Mouse (Mus musculus): Measurements from ENCODE around the gene Riox1.
"Not testable (repeated sequence)": the region's sequence is repeated elsewhere in the genome, so short reads cannot be mapped to it uniquely, and the experiment has no call there.

The Riox1 gene

GRCm38 (mm10) chr12:83949776-83950492 is 474 bp upstream of the Riox1 start:
- DNase-seq = no peak

DNA sequence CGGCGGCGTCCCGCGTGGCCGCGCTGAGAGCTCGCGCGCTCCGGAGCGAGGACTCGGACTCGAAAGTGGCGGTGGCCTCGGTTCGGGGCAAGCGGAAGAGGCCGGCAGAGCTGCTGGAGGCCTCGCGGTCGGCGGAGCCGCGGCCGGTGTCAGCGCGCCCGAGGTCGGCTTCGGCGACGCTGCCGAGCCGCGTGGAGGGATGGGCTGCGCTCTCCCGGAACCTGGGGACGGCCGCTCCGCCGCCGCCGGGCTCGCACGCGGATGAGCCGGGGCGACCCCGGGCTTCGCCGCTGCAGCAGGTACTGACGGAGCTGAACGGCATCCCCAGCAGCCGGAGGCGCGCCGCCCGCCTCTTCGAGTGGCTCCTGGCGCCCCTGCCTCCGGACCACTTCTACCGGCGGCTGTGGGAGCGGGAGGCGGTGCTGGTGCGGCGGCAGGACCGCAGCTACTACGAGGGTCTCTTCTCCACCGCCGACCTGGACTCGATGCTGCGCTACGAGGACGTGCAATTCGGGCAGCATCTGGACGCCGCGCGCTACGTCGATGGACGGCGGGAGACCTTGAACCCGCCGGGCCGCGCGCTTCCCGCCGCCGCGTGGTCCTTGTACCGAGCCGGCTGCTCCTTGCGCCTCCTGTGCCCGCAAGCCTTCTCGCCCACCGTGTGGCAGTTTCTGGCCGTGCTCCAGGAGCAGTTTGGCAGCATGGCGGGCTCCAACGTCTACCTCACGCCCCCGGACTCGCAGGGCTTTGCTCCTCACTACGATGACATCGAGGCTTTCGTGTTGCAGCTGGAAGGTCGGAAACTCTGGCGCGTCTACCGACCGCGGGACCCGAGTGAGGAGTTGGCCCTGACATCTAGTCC is 663 bp downstream of the Riox1 start:
- peak; percentile 70 for DNase-seq

DNA sequence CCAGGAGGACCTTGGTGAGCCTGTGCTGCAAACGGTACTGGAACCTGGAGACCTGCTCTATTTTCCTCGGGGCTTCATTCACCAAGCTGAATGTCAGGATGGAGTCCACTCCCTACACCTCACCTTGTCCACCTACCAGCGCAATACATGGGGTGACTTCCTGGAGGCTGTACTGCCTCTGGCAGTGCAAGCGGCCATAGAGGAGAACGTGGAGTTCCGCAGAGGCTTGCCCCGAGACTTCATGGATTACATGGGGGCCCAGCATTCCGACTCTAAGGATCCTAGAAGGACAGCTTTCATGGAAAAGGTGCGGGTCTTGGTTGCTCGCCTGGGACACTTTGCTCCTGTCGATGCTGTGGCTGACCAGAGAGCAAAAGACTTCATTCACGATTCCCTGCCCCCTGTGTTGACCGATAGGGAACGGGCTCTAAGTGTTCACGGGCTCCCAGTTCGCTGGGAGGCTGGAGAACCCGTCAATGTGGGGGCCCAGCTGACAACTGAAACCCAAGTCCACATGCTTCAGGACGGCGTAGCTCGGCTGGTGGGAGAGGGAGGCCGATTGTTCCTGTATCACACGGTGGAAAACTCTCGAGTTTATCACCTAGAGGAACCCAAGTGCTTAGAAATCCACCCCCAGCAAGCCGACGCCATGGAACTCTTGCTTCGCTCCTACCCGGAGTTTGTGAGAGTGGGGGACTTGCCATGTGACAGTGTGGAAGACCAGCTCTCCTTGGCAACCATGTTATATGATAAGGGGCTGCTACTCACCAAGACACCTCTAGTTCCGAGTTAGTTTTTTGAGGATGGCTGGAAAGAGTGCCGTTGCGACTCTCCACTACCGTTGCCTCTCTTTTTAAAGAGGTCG is 1.5 kb downstream of the Riox1 start:
- DNase-seq = no peak

DNA sequence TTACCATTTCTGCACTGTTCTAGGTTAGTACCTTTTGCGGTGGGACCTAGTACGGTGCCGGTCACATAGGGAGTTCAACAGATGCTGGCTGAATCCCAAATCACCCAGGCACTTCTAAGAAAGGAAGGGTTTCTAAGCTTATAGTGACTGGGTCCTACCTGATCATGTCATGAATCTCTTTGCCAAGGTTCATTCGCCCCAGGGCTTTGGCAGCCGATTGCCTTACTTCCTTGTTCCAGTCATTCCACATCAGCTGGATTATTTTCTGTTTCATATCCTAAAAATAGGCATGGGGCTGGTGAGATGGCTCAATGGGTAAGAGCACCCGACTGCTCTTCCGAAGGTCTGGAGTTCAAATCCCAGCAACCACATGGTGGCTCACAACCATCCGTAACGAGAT is 7.9 kb downstream of the Riox1 start:
- no peak for DNase-seq

GRCm38 (mm10) chr12:83965235-83965634 is 14.8 kb downstream of the Riox1 start:
- DNase-seq = no peak

DNA sequence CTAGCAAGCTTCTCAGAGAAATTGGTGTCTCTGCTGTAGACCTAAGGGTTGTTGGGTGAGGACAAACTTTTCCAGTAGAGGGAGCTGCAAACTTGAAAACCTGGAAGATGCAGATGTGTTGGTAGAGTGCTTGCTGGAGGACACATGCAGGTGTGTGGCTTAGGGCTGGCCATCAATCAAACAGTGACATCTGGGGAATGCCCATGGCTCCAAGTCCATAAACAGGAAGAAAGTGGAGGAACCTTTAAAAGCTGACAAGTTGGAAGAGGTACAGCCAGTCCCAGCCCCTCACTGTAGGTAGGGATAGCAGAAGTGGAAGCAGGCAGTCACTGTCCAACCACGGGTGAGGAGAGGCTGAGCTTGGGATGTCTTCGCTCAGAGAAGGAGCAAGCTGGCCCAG is 21.7 kb downstream of the Riox1 start:
- DNase-seq = peak; percentile 49

DNA sequence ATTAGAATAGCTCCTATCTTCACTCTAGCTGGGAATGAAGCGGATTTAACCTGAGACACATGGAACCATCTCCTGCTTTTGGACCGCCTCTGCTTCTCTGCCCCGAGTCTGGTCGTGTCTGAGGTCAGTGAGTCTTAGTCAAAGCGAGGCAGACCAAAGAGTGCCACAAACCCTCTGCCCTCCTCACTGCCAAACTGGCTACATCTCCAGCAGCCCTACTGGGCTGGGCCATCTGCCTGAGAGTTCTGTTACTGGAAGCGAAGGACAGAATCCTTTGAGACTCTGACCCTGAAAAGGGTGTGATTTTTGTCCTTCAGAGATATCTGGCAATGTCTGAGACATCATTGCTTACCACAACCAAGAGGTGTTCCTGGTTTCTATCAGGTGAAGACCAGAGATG is 28.5 kb downstream of the Riox1 start:
- DNase-seq = no peak

GRCm38 (mm10) chr12:83981615-83982014 is 31.2 kb downstream of the Riox1 start:
- DNase-seq = no peak

DNA sequence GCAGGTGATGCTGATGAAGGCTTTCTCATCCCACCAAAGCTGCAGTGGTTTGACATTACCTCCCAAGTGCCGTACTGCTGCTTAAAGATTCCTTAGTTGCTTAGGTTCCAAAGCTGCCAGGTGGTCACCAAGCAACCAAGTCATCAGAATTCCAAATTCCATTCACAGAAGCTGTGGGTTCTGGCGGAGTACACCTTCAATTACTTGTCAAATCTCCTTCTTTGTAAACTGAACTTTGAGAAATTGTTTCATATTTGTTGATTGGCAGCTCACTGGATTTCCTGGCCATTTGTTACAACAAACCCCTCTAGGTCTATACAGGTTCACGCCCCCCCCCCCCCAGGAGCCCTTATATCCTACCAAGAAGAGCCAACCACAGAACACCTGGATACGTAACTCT is 34.3 kb downstream of the Riox1 start, which contains the start of gene Heatr4:
Heatr4 (minus strand) TSS at position 101 of the 400 bp plus-strand sequence.
- DNase-seq = no peak

DNA sequence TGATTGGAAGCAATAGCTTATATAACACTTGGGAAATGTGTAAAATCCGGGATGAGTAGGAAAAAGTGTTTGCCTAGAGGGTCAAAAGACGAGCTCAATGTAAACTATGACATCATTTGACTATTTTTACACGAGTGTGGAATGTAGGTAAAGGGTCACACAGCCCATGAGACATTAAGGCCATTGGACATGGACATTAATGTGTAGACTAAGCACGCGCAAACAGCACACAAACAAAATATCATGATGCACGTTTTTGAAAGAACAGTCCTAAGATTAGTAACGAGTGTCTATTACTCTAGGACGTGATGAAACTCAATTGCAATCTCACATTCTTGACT is 36.8 kb downstream of the Riox1 start:
- no peak for DNase-seq

- DNase-seq = peak; percentile 92
These were observed 37.4 kb downstream of the Riox1 start, which contains the start of gene Acot2 for GRCm38 (mm10) chr12:83987583-83988441. Acot2 (plus strand) TSS chr12:83987861.

- no peak for DNase-seq
These were observed 38.1 kb downstream of the Riox1 start for GRCm38 (mm10) chr12:83988483-83988882.

DNA sequence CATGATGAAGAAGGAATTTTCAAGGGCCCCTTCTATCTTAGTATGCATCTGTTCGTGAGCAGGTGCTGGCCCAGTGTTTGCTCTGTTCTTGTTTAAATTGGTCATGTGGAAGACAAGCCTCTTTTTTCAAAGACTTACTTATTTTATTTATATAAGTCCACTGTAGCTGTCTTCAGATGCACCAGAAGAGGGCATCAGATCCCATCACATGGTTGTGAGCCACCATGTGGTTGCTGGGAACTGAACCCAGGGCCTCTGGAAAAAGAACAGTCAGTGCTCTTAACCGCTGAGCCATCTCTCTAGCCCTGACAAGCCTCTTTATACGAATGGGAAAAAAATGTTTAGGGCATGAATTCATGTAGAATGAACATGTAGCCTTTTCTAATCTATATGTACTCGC is 39.0 kb downstream of the Riox1 start:
- no peak for DNase-seq

DNA sequence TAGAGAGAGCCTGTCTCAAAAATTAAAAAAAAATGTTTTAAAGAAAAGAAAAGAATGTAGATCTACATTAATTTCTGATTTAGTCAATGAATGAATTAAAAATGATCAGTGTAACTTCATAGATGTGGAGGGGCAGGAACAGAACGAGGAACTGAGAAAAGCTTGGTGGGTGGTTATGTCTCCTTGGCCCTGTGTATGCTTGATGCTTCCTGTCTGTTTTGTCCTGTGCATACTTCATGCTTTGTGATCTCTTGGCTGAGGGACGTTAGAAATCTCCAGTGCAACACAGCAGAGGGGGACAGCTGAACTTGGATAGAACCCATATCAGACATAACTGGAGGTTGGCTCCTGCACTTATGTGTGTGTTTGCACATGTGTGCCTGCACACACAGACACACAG is 46.8 kb downstream of the Riox1 start:
- DNase-seq = no peak

GRCm38 (mm10) chr12:83998341-83999107 is 48.1 kb downstream of the Riox1 start:
- DNase-seq = no peak

DNA sequence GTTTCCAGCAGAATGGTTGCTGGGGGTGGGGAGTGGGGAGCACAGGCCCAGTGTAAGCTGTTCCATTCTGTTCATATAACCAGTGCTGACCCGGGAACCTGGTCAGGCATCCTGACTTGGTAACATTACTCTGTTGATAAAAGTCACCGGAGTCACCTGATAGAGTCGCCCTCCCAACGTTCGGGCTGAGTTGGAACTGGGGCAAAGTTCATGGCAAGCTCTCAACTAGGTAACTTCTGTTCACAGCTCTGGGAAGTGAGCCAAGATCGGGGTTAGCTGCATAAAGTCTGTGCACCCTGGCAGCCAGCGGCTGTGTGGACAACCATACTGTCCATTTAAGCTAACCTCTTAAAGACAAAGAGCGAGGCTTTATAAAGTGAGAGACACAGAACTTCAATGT is 48.8 kb downstream of the Riox1 start:
- DNase-seq = not testable (repeated sequence)

- DNase-seq = no peak
These were observed 50.0 kb downstream of the Riox1 start for GRCm38 (mm10) chr12:84000418-84000817.

Measured in retina, postnatal 1 day (tissue).